Mouse (Mus musculus) cerebellum, postnatal 14 days (tissue): ENCODE results near the gene Slc25a42.
A peak's percentile ranks its signal among the peaks of the same experiment; 100 is the strongest.
"Not testable (repeated sequence)": the region's sequence is repeated elsewhere in the genome, so short reads cannot be mapped to it uniquely, and the experiment has no call there.

Experiments
- DNase-seq, 2 experiments: peaks; one replicate each; pipeline ENCODE4 v3.0.0; 2021; ENCODE audit warnings: mixed read lengths in 2 of 2

Gene Slc25a42

GRCm38 (mm10) chr8:70212112-70213055, at the start of gene Slc25a42:
Slc25a42 (minus strand) TSS chr8:70212305.
- DNase-seq: peak; percentile 100

- no peak for DNase-seq
Measured at GRCm38 (mm10) chr8:70259043-70259442, 46.9 kb upstream of the Slc25a42 start.

- DNase-seq: no peak
Measured at GRCm38 (mm10) chr8:70258600-70258999, 46.5 kb upstream of the Slc25a42 start.

- DNase-seq: peak; percentile 29 to 43
Measured at GRCm38 (mm10) chr8:70257456-70257855, 45.4 kb upstream of the Slc25a42 start.

- no peak for DNase-seq
Measured at GRCm38 (mm10) chr8:70254628-70255027, 42.5 kb upstream of the Slc25a42 start.

GRCm38 (mm10) chr8:70247841-70248240, 35.7 kb upstream of the Slc25a42 start:
- no peak for DNase-seq

- DNase-seq: no peak
Measured at GRCm38 (mm10) chr8:70246622-70247021, 34.5 kb upstream of the Slc25a42 start.

- DNase-seq: no peak
Measured at GRCm38 (mm10) chr8:70240642-70241041, 28.5 kb upstream of the Slc25a42 start.

GRCm38 (mm10) chr8:70237842-70238241, 25.7 kb upstream of the Slc25a42 start:
- DNase-seq: no peak

- DNase-seq: no peak
Measured at GRCm38 (mm10) chr8:70234781-70235128, 22.6 kb upstream of the Slc25a42 start.

GRCm38 (mm10) chr8:70234080-70234780, 22.1 kb upstream of the Slc25a42 start, which contains the start of the genes Sugp2 and Armc6:
Sugp2 (plus strand) TSS chr8:70234226.
Armc6 (minus strand) TSS chr8:70234466.
- peak; percentile 94 to 96 for DNase-seq

- DNase-seq: no peak
Measured at GRCm38 (mm10) chr8:70233606-70234005, 21.5 kb upstream of the Slc25a42 start.

GRCm38 (mm10) chr8:70230837-70231236, 18.7 kb upstream of the Slc25a42 start:
- no peak for DNase-seq

- DNase-seq: no peak
Measured at GRCm38 (mm10) chr8:70227997-70228396, 15.9 kb upstream of the Slc25a42 start.

GRCm38 (mm10) chr8:70223341-70223740, 11.2 kb upstream of the Slc25a42 start:
- peak; percentile 58 to 63 for DNase-seq

GRCm38 (mm10) chr8:70222041-70222440, 9.9 kb upstream of the Slc25a42 start:
- no peak for DNase-seq

- DNase-seq: no peak
Measured at GRCm38 (mm10) chr8:70220911-70221310, 8.8 kb upstream of the Slc25a42 start.

- peak; percentile 65 to 71 for DNase-seq
Measured at GRCm38 (mm10) chr8:70220236-70220840, 8.2 kb upstream of the Slc25a42 start.

- no peak for DNase-seq
Measured at GRCm38 (mm10) chr8:70219107-70219684, 7.1 kb upstream of the Slc25a42 start.

GRCm38 (mm10) chr8:70217441-70217840, 5.3 kb upstream of the Slc25a42 start:
- DNase-seq: no peak

- peak; percentile 79 to 85 for DNase-seq
Measured at GRCm38 (mm10) chr8:70216566-70216965, 4.5 kb upstream of the Slc25a42 start.

- not testable (repeated sequence) for DNase-seq
Measured at GRCm38 (mm10) chr8:70216161-70216560, 4.1 kb upstream of the Slc25a42 start.

- no peak for DNase-seq
Measured at GRCm38 (mm10) chr8:70215092-70215491, 3.0 kb upstream of the Slc25a42 start.
